Mouse (Mus musculus): ENCODE data around the gene Rpa2. TPM values are rescaled to one million over a fixed set of nuclear protein-coding genes. Genes with fewer than 3 reads are reported as not detected.

The Rpa2 gene
- polyA plus RNA-seq, 1 experiment from 2014 or later = 94.9 TPM

DNA sequence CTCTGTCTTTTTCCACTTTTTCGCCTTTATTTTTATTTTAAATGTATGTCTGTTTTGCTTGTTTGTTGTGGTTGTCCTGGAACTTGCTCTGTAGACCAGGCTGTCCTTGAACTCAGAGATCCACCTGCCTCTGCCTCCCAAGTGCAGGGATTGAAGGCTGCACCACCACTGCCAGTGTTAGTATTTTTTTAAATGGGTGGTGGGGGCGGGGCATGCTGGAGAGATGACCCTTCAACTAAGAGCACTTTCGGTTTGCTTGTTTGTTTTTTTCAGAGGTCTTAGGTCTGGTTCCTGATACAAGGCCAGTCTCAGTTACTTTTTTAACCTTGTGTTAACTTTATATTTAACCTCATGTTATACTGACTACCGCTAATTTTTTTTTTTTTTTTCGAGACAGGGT is 37.0 kb downstream of the Rpa2 start:
- ATAC-seq (ENCODE audit: low read depth) (no peak), DNase-seq (ENCODE audit: low spot score) (no peak)
- Histone ChIP-seq H3K9me3 (ENCODE audit: control insufficient read depth, low read length) (no peaks in the 10 kb centered on the region), H3K4me2 (ENCODE audit: low read depth, low read length) (no peak overlapping the region), H3K27ac (replicated peaks; ENCODE audit: low read depth, low read length) (no peak overlapping the region), H3K4me1 (ENCODE audit: control insufficient read depth, insufficient read depth, low read length) (no peaks in the 10 kb centered on the region), H3K4me3 (ENCODE audit: low read depth, low read length) (no peak overlapping the region), H3K36me3 (ENCODE audit: control insufficient read depth, insufficient read depth, low read length) (no peaks in the 10 kb centered on the region), H3K9ac (ENCODE audit: low read depth, low read length) (no peak overlapping the region), H3K27me3 (replicated peaks; ENCODE audit: control insufficient read depth, insufficient read depth, low read length) (no peaks in the 10 kb centered on the region)
- 84% methylated on average over 5 of the region's 5 CpGs for WGBS

DNA sequence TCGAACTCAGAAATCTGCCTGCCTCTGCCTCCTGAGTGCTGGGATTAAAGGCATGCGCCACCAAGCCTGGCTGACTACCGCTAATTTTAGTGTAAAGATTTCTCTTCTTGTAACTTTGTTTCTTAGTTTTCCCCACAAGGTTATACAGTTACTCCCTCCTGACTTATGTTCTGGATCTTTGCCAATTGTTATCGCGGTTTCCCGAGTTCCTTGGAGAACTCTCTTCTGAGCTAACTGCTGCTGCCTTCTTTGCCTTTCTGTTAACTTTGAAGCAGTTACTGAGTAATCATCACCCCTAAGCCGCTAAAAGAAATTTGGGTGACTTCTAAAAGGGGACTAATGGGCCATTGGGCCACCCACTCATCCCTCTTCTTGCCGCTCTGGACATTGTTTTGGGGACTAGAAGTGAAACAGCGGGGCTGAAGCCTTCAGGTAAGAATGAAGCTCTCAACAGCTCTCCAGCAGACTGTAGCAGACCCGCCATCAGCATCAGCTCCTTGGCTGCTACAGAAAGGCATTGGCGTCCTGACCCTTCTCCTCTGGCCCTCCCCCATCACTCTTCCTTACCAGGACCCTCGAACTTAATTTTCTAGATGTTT is 37.6 kb downstream of the Rpa2 start:
- no peak overlapping the region for H3K9ac ChIP-seq (ENCODE audit: low read depth, low read length)
- 81% methylated on average over 12 of the region's 12 CpGs for WGBS
- ATAC-seq (ENCODE audit: low read depth) (no peak), DNase-seq (ENCODE audit: low spot score) (peak; percentile 10)
- H3K4me3 ChIP-seq (ENCODE audit: low read depth, low read length) = no peak overlapping the region
- H3K27me3 ChIP-seq (replicated peaks; ENCODE audit: control insufficient read depth, insufficient read depth, low read length) = no peaks in the 10 kb centered on the region
- no peak overlapping the region for H3K27ac ChIP-seq (replicated peaks; ENCODE audit: low read depth, low read length)
- no peaks in the 10 kb centered on the region for H3K4me1 ChIP-seq (ENCODE audit: control insufficient read depth, insufficient read depth, low read length)
- H3K9me3 ChIP-seq (ENCODE audit: control insufficient read depth, low read length) = peaks cover 4% of the 10 kb centered on the region
- no peaks in the 10 kb centered on the region for H3K36me3 ChIP-seq (ENCODE audit: control insufficient read depth, insufficient read depth, low read length)
- no peak overlapping the region for H3K4me2 ChIP-seq (ENCODE audit: low read depth, low read length)

DNA sequence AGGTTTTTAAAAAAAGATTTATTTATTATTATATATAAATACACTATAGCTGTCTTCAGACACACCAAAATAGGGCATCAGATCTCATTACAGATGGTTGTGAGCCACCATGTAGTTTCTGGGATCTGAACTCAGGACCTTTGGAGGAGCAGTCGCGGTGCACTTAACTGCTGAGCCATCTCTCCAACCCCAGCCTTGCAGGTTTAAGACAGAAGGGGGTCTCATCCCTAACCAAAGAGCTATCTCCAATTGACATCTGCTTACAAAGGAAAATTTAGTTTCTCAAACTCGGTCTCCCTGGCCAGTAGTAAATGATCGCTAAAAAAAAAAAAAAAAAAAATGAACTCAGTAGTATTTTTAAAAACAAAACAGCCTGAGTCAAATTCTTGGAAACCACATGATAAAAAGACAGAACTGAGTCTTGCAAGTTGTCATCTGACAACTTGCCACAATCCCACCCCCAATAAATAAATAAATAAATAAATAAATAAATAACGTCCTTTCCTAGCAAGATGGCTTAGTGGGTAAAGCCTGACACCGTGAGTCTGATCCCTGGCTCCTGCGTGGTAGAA is 38.6 kb downstream of the Rpa2 start:
- no peaks in the 10 kb centered on the region for H3K36me3 ChIP-seq (ENCODE audit: control insufficient read depth, insufficient read depth, low read length)
- ATAC-seq (ENCODE audit: low read depth) (no peak), DNase-seq (ENCODE audit: low spot score) (no peak)
- H3K9me3 ChIP-seq (ENCODE audit: control insufficient read depth, low read length) = peaks cover 12% of the 10 kb centered on the region
- no peaks in the 10 kb centered on the region for H3K4me1 ChIP-seq (ENCODE audit: control insufficient read depth, insufficient read depth, low read length)
- 89% methylated on average over 7 of the region's 7 CpGs for WGBS
- H3K4me3 ChIP-seq (ENCODE audit: low read depth, low read length) = no peak overlapping the region
- H3K27me3 ChIP-seq (replicated peaks; ENCODE audit: control insufficient read depth, insufficient read depth, low read length) = no peaks in the 10 kb centered on the region
- H3K9ac ChIP-seq (ENCODE audit: low read depth, low read length) = no peak overlapping the region
- no peak overlapping the region for H3K4me2 ChIP-seq (ENCODE audit: low read depth, low read length)
- H3K27ac ChIP-seq (replicated peaks; ENCODE audit: low read depth, low read length) = no peak overlapping the region

DNA sequence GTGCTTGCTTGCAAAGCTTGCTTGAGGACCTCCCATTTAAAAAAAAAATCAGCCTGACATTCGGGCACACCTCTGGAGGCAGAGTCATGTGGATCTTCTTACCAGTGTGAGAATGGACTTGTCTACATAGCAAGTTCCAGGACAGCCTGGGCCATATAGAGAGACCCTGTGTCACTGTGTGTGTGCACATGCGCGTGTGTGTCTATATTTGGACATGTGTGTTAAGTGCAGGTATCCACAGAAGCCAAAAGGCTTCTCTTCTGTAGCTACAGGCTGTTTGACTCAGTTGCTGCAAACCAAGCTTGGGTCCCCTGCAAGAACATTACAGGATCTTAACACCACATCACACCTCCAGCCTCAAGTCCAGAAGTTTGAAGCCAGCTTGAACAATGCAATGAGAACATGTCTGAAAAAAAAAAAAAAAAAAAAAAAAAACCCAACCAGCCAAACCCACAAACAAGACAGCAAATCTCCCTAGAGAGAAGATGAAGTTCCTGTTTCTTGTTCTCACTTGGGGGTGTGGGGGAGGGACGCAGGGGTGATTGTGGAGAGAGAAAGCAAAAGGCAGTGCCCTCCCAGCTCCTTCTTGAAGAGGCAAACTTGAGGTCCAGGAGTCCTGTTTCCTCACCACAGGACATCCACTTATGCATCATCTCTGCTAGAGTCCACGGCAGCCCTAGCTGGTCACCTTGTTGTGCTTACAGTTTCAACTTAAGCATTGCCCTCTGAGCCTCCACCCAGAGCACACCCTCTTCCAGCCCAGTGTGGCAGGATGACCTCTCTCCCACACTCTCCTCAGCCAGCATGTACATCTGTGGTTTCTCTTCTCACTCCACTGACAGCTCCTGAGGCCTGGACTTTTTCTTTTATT is 39.9 kb downstream of the Rpa2 start:
- H3K9me3 ChIP-seq (ENCODE audit: control insufficient read depth, low read length) = peaks cover 16% of the 10 kb centered on the region
- no peak for DNase-seq (ENCODE audit: low spot score)
- 72% methylated on average over 5 of the region's 5 CpGs for WGBS
- H3K9ac ChIP-seq (ENCODE audit: low read depth, low read length) = no peak overlapping the region
- no peak for ATAC-seq (ENCODE audit: low read depth)
- H3K4me3 ChIP-seq (ENCODE audit: low read depth, low read length) = no peak overlapping the region
- H3K36me3 ChIP-seq (ENCODE audit: control insufficient read depth, insufficient read depth, low read length) = no peaks in the 10 kb centered on the region
- H3K4me1 ChIP-seq (ENCODE audit: control insufficient read depth, insufficient read depth, low read length) = no peaks in the 10 kb centered on the region
- H3K4me2 ChIP-seq (ENCODE audit: low read depth, low read length) = no peak overlapping the region
- no peaks in the 10 kb centered on the region for H3K27me3 ChIP-seq (replicated peaks; ENCODE audit: control insufficient read depth, insufficient read depth, low read length)
- no peak overlapping the region for H3K27ac ChIP-seq (replicated peaks; ENCODE audit: low read depth, low read length)

DNA sequence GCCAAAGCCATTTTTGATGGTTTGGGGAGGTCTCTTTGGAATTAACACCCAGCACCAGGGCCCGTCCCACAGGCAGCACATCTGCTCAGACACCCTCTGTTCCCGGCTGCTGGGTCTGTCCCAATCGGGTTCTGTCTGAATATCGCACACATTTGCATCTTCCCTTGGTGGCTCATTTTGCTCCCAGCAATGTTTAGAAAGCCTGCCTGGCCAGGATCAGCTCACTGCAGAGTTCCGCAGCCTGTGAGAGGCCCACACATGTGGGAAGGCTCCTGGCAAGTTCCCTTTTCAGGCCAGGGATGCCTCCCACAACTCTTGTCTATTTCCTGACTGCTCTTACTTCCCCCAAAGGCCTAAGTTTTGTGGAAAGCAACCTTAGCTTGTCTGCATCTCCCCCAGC is 41.5 kb downstream of the Rpa2 start:
- Histone ChIP-seq H3K36me3 (ENCODE audit: control insufficient read depth, insufficient read depth, low read length) (no peaks in the 10 kb centered on the region), H3K27me3 (replicated peaks; ENCODE audit: control insufficient read depth, insufficient read depth, low read length) (no peaks in the 10 kb centered on the region), H3K4me1 (ENCODE audit: control insufficient read depth, insufficient read depth, low read length) (no peaks in the 10 kb centered on the region), H3K9me3 (ENCODE audit: control insufficient read depth, low read length) (peaks cover 16% of the 10 kb centered on the region), H3K27ac (replicated peaks; ENCODE audit: low read depth, low read length) (no peak overlapping the region; the same call in 1 of the 2 replicates), H3K9ac (ENCODE audit: low read depth, low read length) (no peak overlapping the region), H3K4me2 (ENCODE audit: low read depth, low read length) (no peak overlapping the region), H3K4me3 (ENCODE audit: low read depth, low read length) (no peak overlapping the region)
- DNase-seq (ENCODE audit: low spot score) (no peak), ATAC-seq (ENCODE audit: low read depth) (no peak)
- 87% methylated on average over 5 of the region's 5 CpGs for WGBS

DNA sequence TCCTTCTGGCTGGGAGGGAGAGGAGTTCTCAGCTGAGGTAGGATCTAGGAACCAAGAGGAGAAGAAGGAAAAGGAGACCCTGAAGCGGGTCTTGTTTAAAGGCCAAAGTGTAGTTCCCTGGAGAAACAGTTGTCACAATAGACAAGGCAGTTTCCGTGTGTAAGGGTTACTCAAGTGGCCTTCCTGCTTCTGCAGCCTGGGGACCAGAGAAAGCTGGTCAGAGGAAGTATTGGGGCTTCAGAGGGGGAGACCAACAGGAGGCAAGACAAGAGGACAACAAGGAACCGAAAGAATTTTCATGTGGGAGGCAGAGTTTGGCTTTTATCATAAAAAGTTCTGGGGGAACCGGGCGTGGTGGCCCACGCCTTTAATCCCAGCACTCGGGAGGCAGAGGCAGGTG is 48.3 kb downstream of the Rpa2 start:
- Histone ChIP-seq H3K9me3 (ENCODE audit: control insufficient read depth, low read length) (peaks cover 21% of the 10 kb centered on the region; the same call in 1 of the 2 replicates), H3K27me3 (replicated peaks; ENCODE audit: control insufficient read depth, insufficient read depth, low read length) (no peaks in the 10 kb centered on the region), H3K27ac (replicated peaks; ENCODE audit: low read depth, low read length) (no peak overlapping the region), H3K36me3 (ENCODE audit: control insufficient read depth, insufficient read depth, low read length) (no peaks in the 10 kb centered on the region), H3K4me2 (ENCODE audit: low read depth, low read length) (no peak overlapping the region), H3K4me3 (ENCODE audit: low read depth, low read length) (no peak overlapping the region), H3K4me1 (ENCODE audit: control insufficient read depth, insufficient read depth, low read length) (no peaks in the 10 kb centered on the region), H3K9ac (ENCODE audit: low read depth, low read length) (no peak overlapping the region)
- 86% methylated on average over 7 of the region's 7 CpGs for WGBS
- ATAC-seq (ENCODE audit: low read depth) = no peak
- DNase-seq (ENCODE audit: low spot score) = no peak

DNA sequence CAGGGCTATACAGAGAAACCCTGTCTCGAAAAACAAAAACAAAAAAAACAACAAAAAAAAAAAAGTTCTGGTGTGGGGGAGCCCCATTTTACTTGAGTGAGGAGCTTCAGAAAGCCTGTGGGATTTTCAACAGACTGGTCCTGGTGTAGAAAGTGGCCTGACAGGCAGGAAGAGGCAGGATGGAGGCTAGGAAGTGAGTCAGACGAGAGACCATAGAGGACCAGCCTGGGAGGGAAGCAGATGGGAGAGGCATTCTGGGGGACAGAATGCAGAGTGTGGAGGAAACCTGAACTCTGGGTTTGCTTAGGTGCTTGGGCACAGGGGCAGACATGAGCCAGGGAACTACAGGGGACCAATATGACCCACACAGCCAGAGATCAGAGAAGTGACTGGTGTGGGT is 48.7 kb downstream of the Rpa2 start:
- DNase-seq (ENCODE audit: low spot score) (no peak), ATAC-seq (ENCODE audit: low read depth) (no peak)
- peaks cover 17% of the 10 kb centered on the region; the same call in 1 of the 2 replicates for H3K9me3 ChIP-seq (ENCODE audit: control insufficient read depth, low read length)
- WGBS = 42% methylated on average over 2 of the region's 2 CpGs
- H3K27ac ChIP-seq (replicated peaks; ENCODE audit: low read depth, low read length) = no peak overlapping the region
- no peaks in the 10 kb centered on the region for H3K27me3 ChIP-seq (replicated peaks; ENCODE audit: control insufficient read depth, insufficient read depth, low read length)
- H3K9ac ChIP-seq (ENCODE audit: low read depth, low read length) = no peak overlapping the region
- H3K4me1 ChIP-seq (ENCODE audit: control insufficient read depth, insufficient read depth, low read length) = no peaks in the 10 kb centered on the region
- no peaks in the 10 kb centered on the region for H3K36me3 ChIP-seq (ENCODE audit: control insufficient read depth, insufficient read depth, low read length)
- H3K4me2 ChIP-seq (ENCODE audit: low read depth, low read length) = no peak overlapping the region
- no peak overlapping the region for H3K4me3 ChIP-seq (ENCODE audit: low read depth, low read length)

DNA sequence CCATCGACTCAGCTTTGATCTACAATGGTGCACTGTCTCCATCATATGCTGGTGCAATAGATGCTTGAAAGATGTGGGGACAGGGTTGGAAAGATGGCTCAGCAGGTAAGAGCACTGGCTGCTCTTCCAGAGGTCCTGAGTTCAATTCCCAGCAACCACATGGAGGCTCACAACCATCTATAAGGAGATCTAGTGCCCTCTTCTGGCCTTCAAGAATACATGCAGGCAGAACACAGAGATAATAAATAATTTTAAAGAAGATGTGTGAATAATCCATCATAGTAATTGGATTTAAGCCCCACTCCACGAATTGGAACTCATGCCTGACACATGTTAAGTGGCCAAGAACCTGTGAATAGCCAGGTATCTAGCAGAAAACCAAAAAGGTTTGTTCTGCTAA is 50.3 kb downstream of the Rpa2 start:
- Histone ChIP-seq H3K36me3 (ENCODE audit: control insufficient read depth, insufficient read depth, low read length) (no peaks in the 10 kb centered on the region), H3K27ac (replicated peaks; ENCODE audit: low read depth, low read length) (no peak overlapping the region), H3K27me3 (replicated peaks; ENCODE audit: control insufficient read depth, insufficient read depth, low read length) (no peaks in the 10 kb centered on the region), H3K9ac (ENCODE audit: low read depth, low read length) (no peak overlapping the region), H3K9me3 (ENCODE audit: control insufficient read depth, low read length) (peaks cover 13% of the 10 kb centered on the region; the same call in 1 of the 2 replicates), H3K4me3 (ENCODE audit: low read depth, low read length) (no peak overlapping the region), H3K4me1 (ENCODE audit: control insufficient read depth, insufficient read depth, low read length) (no peaks in the 10 kb centered on the region), H3K4me2 (ENCODE audit: low read depth, low read length) (no peak overlapping the region)
- WGBS = 52% methylated on average over 2 of the region's 2 CpGs
- ATAC-seq (ENCODE audit: low read depth) = no peak
- no peak for DNase-seq (ENCODE audit: low spot score)
